ENCODE assay signal across 8 mouse cellular contexts in genomic region chr8:85036381-85036717, GRCm38 (mm10). TPM values are rescaled to one million over a fixed set of nuclear protein-coding genes. Genes with fewer than 3 reads are reported as not detected.
DNase-seq lines count a peak whose midpoint lies in the region; ATAC-seq and TF ChIP-seq lines count a peak whose summit lies in the region.

No protein-coding gene starts in this region.

- no peak for DNase-seq in left cerebral cortex, adult 2 months (ENCODE audit: extremely low spot score in 1 of 2, low spot score in 2 of 2)
- no peak for DNase-seq in left cerebral cortex, postnatal 4 days
- no peak for DNase-seq in embryonic facial prominence, embryonic 11.5 days (ENCODE audit: low spot score)
- no peak for DNase-seq in midbrain, postnatal 0 days (ENCODE audit: low spot score)
- no peak for DNase-seq in adrenal gland, postnatal 14 days
- DNase-seq in spleen, postnatal 10 days (ENCODE audit: low spot score in 2 of 2) = no peak

- peak overlapping the region; percentile 76 for H3K9ac ChIP-seq in embryonic facial prominence, embryonic 11.5 days (replicated peaks; ENCODE audit: low read length)
- peak overlapping the region; percentile 67 for H3K9ac ChIP-seq in intestine, embryonic 15.5 days
- H3K9ac ChIP-seq in midbrain, postnatal 0 days (replicated peaks; ENCODE audit: low read length, poor library complexity, severe bottlenecking) = peak overlapping the region; percentile 95

- 0% methylated on average over 9 of the region's 9 CpGs for WGBS in embryonic facial prominence, embryonic 11.5 days
- under 1% methylated on average over 9 of the region's 9 CpGs for WGBS in intestine, embryonic 15.5 days
- 0% methylated on average over 9 of the region's 9 CpGs for WGBS in midbrain, postnatal 0 days

- no peaks in the 10 kb centered on the region for H3K9me3 ChIP-seq in embryonic facial prominence, embryonic 11.5 days (replicated peaks; ENCODE audit: control insufficient read depth, low read length)
- H3K9me3 ChIP-seq in intestine, embryonic 15.5 days = no peaks in the 10 kb centered on the region
- no peaks in the 10 kb centered on the region for H3K9me3 ChIP-seq in midbrain, postnatal 0 days (ENCODE audit: low read length)

- peak overlapping the region; percentile 86 for H3K4me3 ChIP-seq in left cerebral cortex, adult 2 months
- peak overlapping the region; percentile 83 for H3K4me3 ChIP-seq in embryonic facial prominence, embryonic 11.5 days (ENCODE audit: low read depth, low read length)
- peak overlapping the region; percentile 85 for H3K4me3 ChIP-seq in intestine, embryonic 15.5 days (replicated peaks)
- peak overlapping the region; percentile 88 for H3K4me3 ChIP-seq in midbrain, postnatal 0 days (ENCODE audit: low read depth, low read length)

- H3K27ac ChIP-seq in left cerebral cortex, adult 2 months = peak overlapping the region; percentile 98
- peak overlapping the region; percentile 61 for H3K27ac ChIP-seq in embryonic facial prominence, embryonic 11.5 days (replicated peaks; ENCODE audit: low read depth, low read length)
- peak overlapping the region; percentile 100 for H3K27ac ChIP-seq in intestine, embryonic 15.5 days
- peak overlapping the region; percentile 96 for H3K27ac ChIP-seq in midbrain, postnatal 0 days (ENCODE audit: low read depth, low read length)

- H3K36me3 ChIP-seq in embryonic facial prominence, embryonic 11.5 days (replicated peaks; ENCODE audit: control insufficient read depth, insufficient read depth, low read depth, low read length) = peaks cover 4% of the 10 kb centered on the region
- 0 out of 2 replicates have a peak, but pooled peaks cover 8% of the 10 kb centered on the region for H3K36me3 ChIP-seq in intestine, embryonic 15.5 days
- peaks cover 17% of the 10 kb centered on the region for H3K36me3 ChIP-seq in midbrain, postnatal 0 days (ENCODE audit: insufficient read depth, low read length)

- H3K27me3 ChIP-seq in embryonic facial prominence, embryonic 11.5 days (ENCODE audit: control insufficient read depth, insufficient read depth, low read length) = no peaks in the 10 kb centered on the region
- no peaks in the 10 kb centered on the region for H3K27me3 ChIP-seq in intestine, embryonic 15.5 days (replicated peaks)
- no peaks in the 10 kb centered on the region for H3K27me3 ChIP-seq in midbrain, postnatal 0 days (ENCODE audit: insufficient read depth, low read length)

- no peak for TF ChIP-seq CTCF in left cerebral cortex, adult 2 months (IDR thresholded peaks at IDR 0.05)
- no peak for TF ChIP-seq CTCF in midbrain, postnatal 0 days (IDR thresholded peaks at IDR 0.05)

- ATAC-seq in embryonic facial prominence, embryonic 11.5 days (replicated peaks; ENCODE audit: insufficient number of reproducible peaks, low FRiP score, low TSS enrichment, low read depth) = peak; percentile 19
- ATAC-seq in intestine, embryonic 15.5 days = peak; percentile 29; the same call in 1 of the 2 replicates
- ATAC-seq in midbrain, postnatal 0 days (ENCODE audit: low FRiP score) = peak; percentile 41; the same call in 1 of the 2 replicates
- no peak for ATAC-seq in inflammation-experienced regulatory T-cells, adult 6 months

- peaks cover 3% of the 10 kb centered on the region for H3K4me1 ChIP-seq in embryonic facial prominence, embryonic 11.5 days (ENCODE audit: control insufficient read depth, insufficient read depth, low read length)
- peaks cover 13% of the 10 kb centered on the region; the same call in 1 of the 2 replicates for H3K4me1 ChIP-seq in intestine, embryonic 15.5 days (replicated peaks)
- peaks cover 5% of the 10 kb centered on the region; the same call in 1 of the 2 replicates for H3K4me1 ChIP-seq in midbrain, postnatal 0 days (ENCODE audit: insufficient read depth, low read length)

- intact Hi-C loops in left cerebral cortex, adult 2 months (cut with DNase I) = no loop called here
- intact Hi-C loops in left cerebral cortex, postnatal 4 days (cut with DNase I) = no loop called here

- peak overlapping the region; percentile 75 for H3K4me2 ChIP-seq in embryonic facial prominence, embryonic 11.5 days (ENCODE audit: low read depth, low read length)
- H3K4me2 ChIP-seq in intestine, embryonic 15.5 days (replicated peaks) = peak overlapping the region; percentile 81
- H3K4me2 ChIP-seq in midbrain, postnatal 0 days (ENCODE audit: low read depth, low read length, poor library complexity, severe bottlenecking) = peak overlapping the region; percentile 80

RNA-seq across cellular contexts. Expression of gene Tnpo2, which starts 0.4 kb away (rescaled TPM):
- 100 to 1,000 TPM; 146 to 163 TPM for total RNA-seq in left cerebral cortex, adult 2 months (2021)
- total RNA-seq in left cerebral cortex, postnatal 4 days (2021) = 100 to 1,000 TPM; 163 to 179 TPM
- 17.0 and 20.5 TPM in 2 replicates for polyA plus RNA-seq in embryonic facial prominence, embryonic 11.5 days (2014; fragmentation: Nextera tagmentation; extraction: Ambion mirVana)
- 28.1 and 29.4 TPM in 2 replicates for polyA plus RNA-seq in intestine, embryonic 15.5 days (2015; fragmentation: Nextera tagmentation; extraction: Ambion mirVana)
- 173 and 174 TPM in 2 replicates for total RNA-seq in midbrain, postnatal 0 days (2014; rRNA removed)
- polyA plus RNA-seq in midbrain, postnatal 0 days (2015; fragmentation: Nextera tagmentation; extraction: Ambion mirVana) = 53.5 and 53.7 TPM in 2 replicates
- 65.9 and 67.8 TPM in 2 replicates for total RNA-seq in adrenal gland, postnatal 14 days (2021)
- 10 to 100 TPM; 13.8 to 18.7 (median 16.5) TPM for polyA plus RNA-seq in inflammation-experienced regulatory T-cells, adult 6 months (2017; shearing (Covaris generic))

RNA-seq across cellular contexts. Expression of gene Trir, which starts 9.7 kb away (rescaled TPM):
- 100 to 1,000 TPM; 124 to 132 TPM for total RNA-seq in left cerebral cortex, adult 2 months (2021)
- 100 to 1,000 TPM; 158 to 163 TPM for total RNA-seq in left cerebral cortex, postnatal 4 days (2021)
- polyA plus RNA-seq in embryonic facial prominence, embryonic 11.5 days (2014; fragmentation: Nextera tagmentation; extraction: Ambion mirVana) = 172 and 178 TPM in 2 replicates
- 110 and 113 TPM in 2 replicates for polyA plus RNA-seq in intestine, embryonic 15.5 days (2015; fragmentation: Nextera tagmentation; extraction: Ambion mirVana)
- total RNA-seq in midbrain, postnatal 0 days (2014; rRNA removed) = 266 and 292 TPM in 2 replicates
- 144 and 145 TPM in 2 replicates for polyA plus RNA-seq in midbrain, postnatal 0 days (2015; fragmentation: Nextera tagmentation; extraction: Ambion mirVana)
- total RNA-seq in adrenal gland, postnatal 14 days (2021) = 154 and 161 TPM in 2 replicates
- polyA plus RNA-seq in inflammation-experienced regulatory T-cells, adult 6 months (2017; shearing (Covaris generic)) = 10 to 100 TPM; 17.8 to 31.0 (median 24.1) TPM

RNA-seq across cellular contexts. Expression of gene Asna1, which starts 11.3 kb away (rescaled TPM):
- total RNA-seq in left cerebral cortex, adult 2 months (2021) = 100 to 1,000 TPM; 122 to 124 TPM
- 100 to 1,000 TPM; 106 to 107 TPM for total RNA-seq in left cerebral cortex, postnatal 4 days (2021)
- polyA plus RNA-seq in embryonic facial prominence, embryonic 11.5 days (2014; fragmentation: Nextera tagmentation; extraction: Ambion mirVana) = 130 and 132 TPM in 2 replicates
- polyA plus RNA-seq in intestine, embryonic 15.5 days (2015; fragmentation: Nextera tagmentation; extraction: Ambion mirVana) = 125 and 130 TPM in 2 replicates
- total RNA-seq in midbrain, postnatal 0 days (2014; rRNA removed) = 123 and 172 TPM in 2 replicates
- polyA plus RNA-seq in midbrain, postnatal 0 days (2015; fragmentation: Nextera tagmentation; extraction: Ambion mirVana) = 137 and 151 TPM in 2 replicates
- total RNA-seq in adrenal gland, postnatal 14 days (2021) = 91.4 and 94.7 TPM in 2 replicates
- polyA plus RNA-seq in inflammation-experienced regulatory T-cells, adult 6 months (2017; shearing (Covaris generic)) = 10 to 100 TPM; 50.0 to 67.9 (median 60.7) TPM

RNA-seq across cellular contexts. Expression of gene Best2, which starts 22.0 kb away (rescaled TPM):
- not detected for total RNA-seq in left cerebral cortex, adult 2 months (2021)
- not detected for total RNA-seq in left cerebral cortex, postnatal 4 days (2021)
- polyA plus RNA-seq in embryonic facial prominence, embryonic 11.5 days (2014; fragmentation: Nextera tagmentation; extraction: Ambion mirVana) = not detected in 2 replicates
- 0.14 and 0.76 TPM in 2 replicates for polyA plus RNA-seq in intestine, embryonic 15.5 days (2015; fragmentation: Nextera tagmentation; extraction: Ambion mirVana)
- total RNA-seq in midbrain, postnatal 0 days (2014; rRNA removed) = 0.47 TPM in 1 of 2 replicates, not detected in the other
- 0.15 and 0.27 TPM in 2 replicates for polyA plus RNA-seq in midbrain, postnatal 0 days (2015; fragmentation: Nextera tagmentation; extraction: Ambion mirVana)
- total RNA-seq in adrenal gland, postnatal 14 days (2021) = not detected in 2 replicates
- not detected for polyA plus RNA-seq in inflammation-experienced regulatory T-cells, adult 6 months (2017; shearing (Covaris generic))

RNA-seq across cellular contexts. Expression of gene Fbxw9, which starts 23.5 kb away (rescaled TPM):
- total RNA-seq in left cerebral cortex, adult 2 months (2021) = 10 to 100 TPM; 21.5 to 25.5 TPM
- total RNA-seq in left cerebral cortex, postnatal 4 days (2021) = 10 to 100 TPM; 79.0 to 80.0 TPM
- polyA plus RNA-seq in embryonic facial prominence, embryonic 11.5 days (2014; fragmentation: Nextera tagmentation; extraction: Ambion mirVana) = 20.4 and 21.2 TPM in 2 replicates
- polyA plus RNA-seq in intestine, embryonic 15.5 days (2015; fragmentation: Nextera tagmentation; extraction: Ambion mirVana) = 25.2 and 27.4 TPM in 2 replicates
- 113 and 120 TPM in 2 replicates for total RNA-seq in midbrain, postnatal 0 days (2014; rRNA removed)
- 92.1 and 97.1 TPM in 2 replicates for polyA plus RNA-seq in midbrain, postnatal 0 days (2015; fragmentation: Nextera tagmentation; extraction: Ambion mirVana)
- total RNA-seq in adrenal gland, postnatal 14 days (2021) = 18.0 and 18.4 TPM in 2 replicates
- polyA plus RNA-seq in inflammation-experienced regulatory T-cells, adult 6 months (2017; shearing (Covaris generic)) = 1 to 10 TPM; 2.3 to 4.8 (median 2.9) TPM
